Mouse (Mus musculus): ENCODE measurements around the gene Polm. TPM values are rescaled to one million over a fixed set of nuclear protein-coding genes. Genes with fewer than 3 reads are reported as not detected.

Gene Polm
- total RNA-seq (2021) = 1 to 10 TPM; 4.2 to 5.0 TPM
- long read RNA-seq, experiment 1, partial matches to known transcripts = 2 of 3 reads
- long read RNA-seq, experiment 1, other reads (novel, unspliced or antisense) = 1 of 3 reads
- long read RNA-seq, experiment 2, partial matches to known transcripts = 1 of 4 reads
- long read RNA-seq, experiment 2, other reads (novel, unspliced or antisense) = 0 of 4 reads

- peak; percentile 90 to 94 for DNase-seq
- intact Hi-C loops (cut with DNase I) = loop anchor here (2.0 to 5.0 kb wide), 2 partner anchors 47 to 50 kb away; partner anchors contain the start of gene Dbnl
These were observed at the start of gene Polm for GRCm38 (mm10) chr11:5837251-5838246. TSS of gene Polm (minus strand) at chr11:5838016.

GRCm38 (mm10) chr11:5887250-5887649 is 49.4 kb upstream of the Polm start:
- intact Hi-C loops (cut with DNase I) = loop anchor here (2.0 to 10.0 kb wide), 5 partner anchors 26 to 402 kb away; partner anchors contain the start of genes Mrps24 and Xbp1
- no peak for DNase-seq

DNA sequence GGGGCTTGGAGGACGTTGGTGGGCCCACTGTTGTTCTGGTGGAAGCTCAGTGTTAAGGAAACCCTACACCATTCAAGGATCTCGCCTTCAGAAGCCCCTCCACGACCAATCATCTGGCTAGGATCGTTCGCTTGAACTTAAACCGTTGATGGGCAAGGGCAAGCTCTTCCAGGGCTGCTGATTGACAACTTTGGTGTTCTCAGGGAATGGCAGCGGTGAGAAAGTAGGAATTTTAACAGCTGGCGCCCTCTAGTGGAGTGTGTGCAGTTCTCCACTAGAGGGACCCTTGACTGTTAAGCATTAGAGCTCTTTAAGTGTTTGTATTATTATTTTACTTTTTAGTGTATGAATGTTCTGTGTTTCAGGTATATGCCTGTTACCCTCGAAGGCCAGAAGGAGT is 48.4 kb upstream of the Polm start:
- intact Hi-C loops (cut with DNase I) = loop anchor here (2.0 to 10.0 kb wide), 5 partner anchors 27 to 401 kb away; partner anchors contain the start of genes Mrps24 and Xbp1
- DNase-seq = peak; percentile 74 to 80

DNA sequence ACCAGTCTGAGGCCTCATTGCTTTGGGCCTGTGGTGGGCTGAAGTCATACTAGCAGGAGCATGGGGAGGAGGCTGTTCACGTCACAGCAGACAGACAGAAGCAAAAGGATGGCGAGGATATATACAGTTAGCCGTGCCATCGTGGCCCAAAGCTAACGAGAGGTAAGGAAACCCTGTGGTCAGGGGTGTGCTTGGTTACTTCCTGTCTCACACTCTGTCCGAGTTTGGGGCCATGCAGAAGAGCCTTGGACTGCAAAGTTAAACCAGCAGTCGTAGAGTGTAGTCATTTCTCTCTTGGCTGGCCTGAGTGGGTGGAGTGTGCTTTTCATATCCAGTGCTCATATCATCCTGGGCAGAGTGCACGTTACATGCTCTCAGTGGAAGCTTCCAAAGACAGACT is 44.7 kb upstream of the Polm start:
- intact Hi-C loops (cut with DNase I) = loop anchor here (10.0 kb wide), 2 partner anchors 358 to 398 kb away; partner anchors contain the start of gene Xbp1
- DNase-seq = no peak

- intact Hi-C loops (cut with DNase I) = loop anchor here (5.0 to 10.0 kb wide), 3 partner anchors 93 to 395 kb away; partner anchors contain the start of genes Dbnl and Xbp1
- peak; percentile 53 to 71 for DNase-seq
These were observed 42.1 kb upstream of the Polm start for GRCm38 (mm10) chr11:5879905-5880304.

DNA sequence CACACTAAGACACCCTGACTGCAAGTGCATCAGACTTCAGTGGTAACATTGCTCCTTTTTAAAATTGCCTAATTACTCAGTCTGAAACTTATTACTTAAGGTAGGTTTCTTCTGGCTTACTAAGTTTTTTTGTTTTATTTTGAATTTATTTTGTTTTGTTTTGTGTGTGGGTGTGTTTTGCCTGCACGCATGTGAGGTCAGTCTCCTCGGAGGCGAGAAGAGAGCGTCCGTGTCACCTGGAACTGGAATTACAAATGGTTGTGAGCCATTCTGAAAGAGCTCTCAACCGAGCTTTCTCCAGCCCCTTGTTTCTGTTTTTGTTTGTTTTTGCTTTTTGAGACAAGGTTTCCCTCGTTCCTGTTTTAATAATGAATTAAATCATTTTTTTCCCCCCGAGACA is 40.8 kb upstream of the Polm start:
- DNase-seq = no peak
- intact Hi-C loops (cut with DNase I) = loop anchor here (5.0 kb wide), 1 partner anchor 91 kb away; the partner anchor contains the start of gene Dbnl

DNA sequence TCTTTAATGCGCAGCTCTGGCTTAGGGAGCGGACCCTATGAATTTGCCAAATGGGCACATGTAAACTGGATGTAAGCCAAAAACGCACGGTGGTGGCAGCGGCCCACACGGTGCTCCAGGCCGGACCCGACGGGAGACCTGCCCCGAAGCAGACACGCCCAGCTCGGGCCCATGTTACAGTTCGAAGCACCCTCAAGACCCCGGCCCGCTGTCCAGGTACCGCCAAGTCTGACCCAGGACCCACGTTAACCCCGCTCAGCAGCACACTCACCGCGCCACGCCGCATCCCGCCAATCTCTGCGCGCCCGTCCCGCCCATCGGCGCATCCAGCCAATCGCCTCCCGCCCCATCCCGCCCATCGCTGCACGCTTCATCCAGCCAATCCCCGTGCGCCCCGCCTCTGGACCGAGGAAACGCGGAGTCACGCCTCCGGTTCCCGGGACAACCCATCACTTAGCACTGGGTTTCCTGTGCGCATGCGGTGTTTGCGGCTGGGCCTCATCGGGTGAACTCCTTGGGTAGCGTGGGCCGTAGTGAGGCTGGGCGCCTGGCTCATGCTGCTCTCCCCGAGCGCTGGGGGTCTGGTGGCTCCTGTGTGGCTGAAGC is 40.2 kb upstream of the Polm start, which contains the start of gene Pold2:
Gene Pold2 (minus strand): TSS at position 372 of the 606 bp plus-strand sequence.
- peak; percentile 97 to 98 for DNase-seq
- intact Hi-C loops (cut with DNase I) = loop anchor here (5.0 kb wide), 1 partner anchor 91 kb away; the partner anchor contains the start of gene Dbnl

GRCm38 (mm10) chr11:5877421-5877820 is 39.6 kb upstream of the Polm start:
- intact Hi-C loops (cut with DNase I) = loop anchor here (5.0 kb wide), 1 partner anchor 90 kb away; the partner anchor contains the start of gene Dbnl
- DNase-seq = no peak

DNA sequence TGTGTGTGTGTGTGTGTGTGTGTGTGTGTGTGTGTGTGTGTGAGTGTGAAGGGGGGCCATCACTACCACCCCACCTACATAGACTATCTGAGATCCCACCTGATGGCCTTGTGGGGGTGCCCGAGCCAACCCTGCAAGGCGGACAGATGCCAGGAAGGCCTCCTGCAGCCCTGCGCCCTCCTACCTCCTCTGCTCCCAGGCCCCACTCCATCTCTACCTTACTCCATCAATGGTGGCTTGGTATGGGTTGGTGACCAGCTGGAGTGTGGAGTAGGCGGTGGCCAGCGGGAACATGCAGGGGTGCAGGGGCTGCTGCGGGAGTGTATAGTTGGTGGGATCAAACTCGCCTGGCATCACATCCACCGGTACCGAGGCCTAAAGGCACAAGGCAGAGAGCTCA is 35.4 kb upstream of the Polm start:
- intact Hi-C loops (cut with DNase I) = no loop called here

GRCm38 (mm10) chr11:5872707-5873106 is 34.9 kb upstream of the Polm start:
- intact Hi-C loops (cut with DNase I) = no loop called here
- DNase-seq = no peak

More for the DNA sequence above, 35.4 kb upstream of the Polm start:
- DNase-seq = no peak

DNA sequence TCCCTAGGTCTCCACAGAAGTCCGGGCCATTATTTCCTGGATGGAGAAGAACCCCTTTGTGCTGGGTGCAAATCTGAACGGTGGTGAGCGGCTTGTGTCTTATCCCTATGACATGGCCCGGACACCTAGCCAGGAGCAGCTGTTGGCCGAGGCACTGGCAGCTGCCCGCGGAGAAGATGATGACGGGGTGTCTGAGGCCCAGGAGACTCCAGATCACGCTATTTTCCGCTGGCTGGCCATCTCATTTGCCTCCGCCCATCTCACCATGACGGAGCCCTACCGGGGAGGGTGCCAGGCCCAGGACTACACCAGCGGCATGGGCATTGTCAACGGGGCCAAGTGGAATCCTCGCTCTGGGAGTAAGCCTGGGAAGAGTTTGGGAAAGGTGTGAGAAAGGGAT is 32.3 kb upstream of the Polm start:
- intact Hi-C loops (cut with DNase I) = no loop called here
- no peak for DNase-seq

DNA sequence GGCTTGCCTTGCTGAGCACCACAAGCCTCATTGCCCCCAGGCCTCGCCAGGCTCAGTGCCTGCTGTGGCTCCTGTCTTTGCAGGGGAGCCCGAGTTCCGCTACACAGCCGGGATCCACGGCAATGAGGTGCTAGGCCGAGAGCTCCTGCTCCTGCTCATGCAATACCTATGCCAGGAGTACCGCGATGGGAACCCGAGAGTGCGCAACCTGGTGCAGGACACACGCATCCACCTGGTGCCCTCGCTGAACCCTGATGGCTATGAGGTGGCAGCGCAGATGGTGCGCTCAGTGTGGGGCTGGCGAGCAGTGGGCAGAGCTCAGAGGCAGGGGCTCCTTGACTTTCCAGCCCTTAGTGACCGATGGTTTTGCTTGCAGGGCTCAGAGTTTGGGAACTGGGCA is 31.5 kb upstream of the Polm start:
- intact Hi-C loops (cut with DNase I) = no loop called here
- DNase-seq = no peak

- intact Hi-C loops (cut with DNase I) = no loop called here
- DNase-seq = no peak
These were observed 30.5 kb upstream of the Polm start for GRCm38 (mm10) chr11:5868324-5868723.

- no peak for DNase-seq
- intact Hi-C loops (cut with DNase I) = no loop called here
These were observed 29.4 kb upstream of the Polm start for GRCm38 (mm10) chr11:5867196-5867595.

- intact Hi-C loops (cut with DNase I) = no loop called here
- DNase-seq = no peak
These were observed 24.7 kb upstream of the Polm start for GRCm38 (mm10) chr11:5862394-5863105.

DNA sequence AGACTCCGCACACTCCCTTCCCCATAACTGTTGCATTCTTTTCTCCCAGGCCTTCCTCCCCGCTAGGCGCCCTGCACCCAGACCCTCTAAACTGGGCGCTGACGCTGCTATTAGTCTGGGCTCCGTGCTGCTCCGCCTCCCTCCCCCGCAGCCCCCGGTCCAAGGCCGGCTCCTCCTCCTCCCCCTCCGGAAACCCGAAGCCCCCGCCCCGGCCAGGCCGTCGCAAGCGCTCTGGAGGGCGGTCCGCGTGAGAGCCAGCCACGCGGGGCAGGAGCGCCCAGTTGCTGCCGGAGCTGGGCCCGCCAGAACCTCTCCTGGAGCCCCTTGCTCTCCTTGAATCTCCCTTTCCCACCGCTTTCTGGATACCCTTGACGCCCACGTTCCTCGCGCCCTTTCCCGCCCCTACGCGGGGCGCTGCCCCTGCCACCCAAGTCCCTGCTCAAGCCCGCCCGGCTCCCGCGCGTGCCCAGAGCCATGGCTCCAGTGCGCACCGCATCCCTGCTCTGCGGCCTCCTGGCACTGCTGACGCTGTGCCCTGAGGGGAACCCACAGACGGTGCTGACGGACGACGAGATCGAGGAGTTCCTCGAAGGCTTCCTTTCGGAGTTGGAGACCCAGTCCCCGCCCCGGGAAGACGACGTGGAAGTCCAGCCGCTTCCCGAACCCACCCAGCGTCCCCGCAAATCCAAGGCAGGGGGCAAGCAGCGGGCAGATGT is 24.0 kb upstream of the Polm start, which contains the start of gene Aebp1:
Gene Aebp1 (plus strand): TSS at position 270 of the 716 bp plus-strand sequence.
- intact Hi-C loops (cut with DNase I) = no loop called here
- peak; percentile 76 to 79 for DNase-seq

DNA sequence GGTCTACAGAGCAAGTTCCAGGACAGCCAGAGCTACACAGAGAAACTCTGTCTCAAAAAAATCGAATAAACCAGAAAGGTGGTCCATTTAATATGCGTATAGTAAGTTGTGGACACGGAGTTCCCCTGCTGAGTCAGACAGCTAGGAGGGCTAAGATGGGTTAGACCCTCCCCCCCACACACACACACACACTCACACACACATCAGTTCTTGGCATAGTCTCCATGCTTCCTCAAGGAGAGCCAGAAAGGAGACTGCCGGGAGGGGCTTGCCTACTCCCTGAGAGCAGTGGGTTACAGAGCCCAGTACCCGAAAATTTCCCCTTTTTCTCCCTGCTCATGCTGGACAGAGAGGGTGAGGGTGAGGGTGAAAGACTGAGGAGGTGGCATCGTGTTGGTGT is 22.8 kb upstream of the Polm start:
- intact Hi-C loops (cut with DNase I) = no loop called here
- no peak for DNase-seq

GRCm38 (mm10) chr11:5859883-5860550 is 22.2 kb upstream of the Polm start:
- intact Hi-C loops (cut with DNase I) = no loop called here

DNA sequence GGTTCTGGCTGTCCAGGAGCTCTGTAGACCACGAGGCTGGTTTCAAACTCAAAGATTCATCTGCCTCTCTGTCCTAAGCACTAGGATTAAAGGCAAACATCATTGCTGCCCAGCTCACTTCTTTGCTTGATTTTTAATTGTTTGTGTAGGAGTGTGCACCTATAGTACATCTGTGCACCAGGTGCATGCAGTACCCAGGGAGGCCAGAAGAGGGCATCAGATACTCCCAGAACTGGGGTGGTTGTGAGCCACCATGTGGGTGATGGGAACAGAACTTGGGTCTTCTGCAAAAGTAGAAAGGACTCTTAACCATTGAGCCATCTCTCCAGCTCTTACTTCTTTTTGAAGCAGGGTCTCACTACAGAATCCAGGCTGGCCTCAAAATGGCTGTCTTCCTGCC is 20.9 kb upstream of the Polm start:
- no peak for DNase-seq
- intact Hi-C loops (cut with DNase I) = no loop called here

More at GRCm38 (mm10) chr11:5859883-5860550, 22.2 kb upstream of the Polm start:
- DNase-seq = no peak
